Mouse (Mus musculus) spleen, postnatal 14 days (tissue): Measurements from ENCODE around the gene Camk2g.
A peak's percentile ranks its signal among the peaks of the same experiment; 100 is the strongest.

Source experiments
- DNase-seq, 2 experiments: peaks; one replicate each; pipeline ENCODE4 v3.0.0; 2021 to 2022; ENCODE audit warnings: low spot score in 2 of 2

The Camk2g gene

GRCm38 (mm10) chr14:20702096-20702740 lies 91.7 kb downstream of the Camk2g start:
- DNase-seq = no peak

- no peak for DNase-seq
These were observed 92.3 kb downstream of the Camk2g start for GRCm38 (mm10) chr14:20701554-20701953.

GRCm38 (mm10) chr14:20700362-20700761 lies 93.5 kb downstream of the Camk2g start:
- DNase-seq = no peak

DNA sequence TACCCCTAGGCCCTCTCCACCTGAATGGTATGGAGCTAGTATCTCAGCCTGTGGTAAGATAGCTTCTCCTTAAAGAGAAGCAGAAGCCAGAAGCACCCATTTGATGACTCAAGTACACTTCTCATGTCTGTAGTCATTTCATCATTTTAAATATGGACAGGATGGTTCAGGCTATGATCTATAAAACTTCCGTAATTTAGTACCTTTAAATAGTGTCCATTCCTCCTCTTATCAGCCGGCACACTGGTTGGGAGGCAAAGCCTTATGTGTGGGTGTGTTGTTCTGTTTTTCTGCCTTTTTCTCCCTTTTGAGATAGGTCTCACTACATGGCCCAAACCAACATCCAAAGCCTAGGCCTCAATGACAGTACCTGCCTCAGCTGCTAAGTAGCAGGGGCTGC lies 95.4 kb downstream of the Camk2g start:
- no peak for DNase-seq

- DNase-seq = no peak
These were observed 96.9 kb downstream of the Camk2g start for GRCm38 (mm10) chr14:20696986-20697385.

DNA sequence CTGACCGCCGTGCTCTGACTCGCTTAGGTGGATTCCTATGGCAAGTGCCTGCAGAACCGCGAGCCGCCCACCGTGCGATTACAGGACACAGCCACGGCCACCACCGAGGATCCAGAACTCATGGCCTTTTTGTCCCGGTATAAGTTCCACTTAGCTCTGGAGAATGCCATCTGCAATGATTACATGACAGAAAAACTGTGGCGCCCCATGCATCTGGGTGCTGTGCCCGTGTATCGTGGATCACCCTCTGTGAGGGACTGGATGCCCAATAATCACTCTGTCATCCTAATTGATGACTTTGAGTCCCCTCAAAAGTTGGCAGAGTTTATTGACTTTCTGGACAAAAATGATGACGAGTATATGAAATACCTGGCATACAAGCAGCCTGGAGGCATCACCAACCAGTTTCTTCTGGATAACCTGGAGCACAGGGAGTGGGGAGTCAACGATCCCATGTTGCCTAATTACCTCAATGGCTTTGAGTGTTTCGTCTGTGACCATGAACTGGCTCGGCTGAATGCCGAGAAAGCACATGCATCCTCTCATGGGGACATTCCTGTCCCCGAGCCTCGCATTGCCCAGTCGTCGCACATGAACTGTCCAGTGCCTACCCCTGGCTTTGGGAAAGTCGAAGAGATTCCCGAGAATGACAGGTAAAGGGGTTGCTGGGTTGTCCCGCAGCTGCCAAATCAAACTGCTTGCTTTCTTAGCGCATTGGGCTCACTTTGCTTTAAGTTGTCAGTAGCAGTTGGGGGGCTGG lies 97.9 kb downstream of the Camk2g start:
- DNase-seq = no peak

- peak; percentile 70 to 72 for DNase-seq
These were observed 98.8 kb downstream of the Camk2g start, which contains the start of gene Fut11 for GRCm38 (mm10) chr14:20694884-20695760. Gene Fut11, plus strand, starts transcription at chr14:20694968.

DNA sequence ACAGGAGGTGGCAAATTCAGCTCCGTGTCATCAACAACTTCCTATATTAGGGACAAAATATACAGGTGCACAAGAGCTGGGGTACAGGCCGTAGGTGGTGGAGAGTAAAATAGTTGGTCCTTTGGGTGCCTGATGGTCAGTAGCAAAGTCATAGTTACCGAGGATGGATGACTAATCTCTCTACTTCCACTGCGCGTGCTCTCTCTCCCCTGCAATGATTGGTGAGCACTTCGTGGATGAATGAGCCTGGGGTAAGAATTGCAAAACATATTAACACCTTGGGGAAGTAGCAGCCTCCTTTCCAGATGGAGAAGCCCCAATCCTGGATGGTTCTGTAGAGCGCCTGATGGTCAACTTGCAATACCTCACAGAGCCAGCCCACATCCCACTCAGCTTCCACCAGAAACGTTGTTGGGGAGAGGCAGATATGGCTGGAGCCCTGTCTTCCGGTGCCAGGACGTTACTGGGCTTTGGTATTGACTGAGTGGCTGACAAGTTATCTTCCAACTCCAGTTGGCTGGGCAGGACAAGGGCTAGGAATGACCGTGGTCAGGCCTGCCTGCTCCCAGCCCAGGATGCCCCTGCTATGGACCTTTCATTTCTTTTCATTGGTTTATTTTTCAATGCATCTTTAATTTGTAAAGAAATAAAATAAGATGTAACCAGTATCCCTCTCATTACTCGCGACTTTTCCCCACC lies 99.6 kb downstream of the Camk2g start:
- no peak for DNase-seq

GRCm38 (mm10) chr14:20693589-20694101 lies 100.2 kb downstream of the Camk2g start:
- no peak for DNase-seq

DNA sequence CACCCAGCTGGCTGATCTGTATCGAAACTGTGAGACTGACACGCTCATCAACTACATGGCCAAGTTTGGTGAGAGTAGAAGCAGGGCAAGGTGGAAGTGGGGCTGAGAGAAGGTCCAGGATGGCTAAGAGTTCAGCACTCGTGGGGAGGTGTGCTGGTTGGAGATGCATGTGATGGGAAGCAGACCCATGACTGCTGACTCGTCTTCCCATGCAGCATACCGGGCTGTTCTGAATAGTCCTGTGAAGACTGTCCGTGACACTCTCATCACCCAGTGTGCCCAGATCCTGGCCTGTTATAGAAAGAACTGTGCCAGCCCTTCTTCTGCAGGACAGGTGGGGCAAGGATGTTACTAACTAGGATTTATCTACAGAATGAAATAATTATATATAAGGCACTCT lies 102.1 kb downstream of the Camk2g start:
- no peak for DNase-seq

GRCm38 (mm10) chr14:20689009-20689408 lies 104.9 kb downstream of the Camk2g start:
- no peak for DNase-seq

- no peak for DNase-seq
These were observed 107.3 kb downstream of the Camk2g start for GRCm38 (mm10) chr14:20686576-20686975.
